Mouse (Mus musculus) lung, postnatal 0 days (tissue): ENCODE measurements around the gene Ppp2r5a. TPM values are rescaled to one million over a fixed set of nuclear protein-coding genes. Genes with fewer than 3 reads are reported as not detected.
A peak's percentile ranks its signal among the peaks of the same experiment; 100 is the strongest.

ENCODE experiments used
- ATAC-seq: fragments of 200-750 bp; cut with Nextera tagmentation; 2 replicates; pipeline ENCODE4 v1.8.0; 2017; ENCODE audit warnings: moderate library complexity
- DNase-seq: peaks from one replicate; pipeline ENCODE4 v3.0.0-alpha.2; 2016; ENCODE audit warnings: low spot score
- H3K27ac ChIP-seq: fragments of 300-500 bp; sonication (generic); 2 replicates; pipeline ENCODE4 v1.5.1; 2014; ENCODE audit warnings: antibody characterized with exemption, mild to moderate bottlenecking, low read length, mixed read lengths
- H3K27me3 ChIP-seq: fragments of 300-500 bp; sonication (generic); replicated peaks from 2 replicates; pipeline ENCODE4 v1.6.1; 2014; ENCODE audit warnings: low read length, mixed read lengths; ENCODE audit not compliant: insufficient read depth
- H3K36me3 ChIP-seq: fragments of 300-500 bp; sonication (generic); 2 replicates; pipeline ENCODE4 v1.6.1; 2014; ENCODE audit warnings: low read length, mixed read lengths; ENCODE audit not compliant: insufficient read depth
- H3K4me1 ChIP-seq: fragments of 300-500 bp; sonication (generic); 2 replicates; pipeline ENCODE4 v1.6.1; 2014; ENCODE audit warnings: antibody characterized with exemption, low read depth, low read length, mixed read lengths; ENCODE audit not compliant: insufficient read depth
- H3K4me2 ChIP-seq: fragments of 300-500 bp; sonication (generic); replicated peaks from 2 replicates; pipeline ENCODE4 v1.6.1; 2014; ENCODE audit warnings: low read depth, mild to moderate bottlenecking, low read length, moderate library complexity, mixed read lengths
- H3K4me3 ChIP-seq: fragments of 300-500 bp; sonication (generic); 2 replicates; pipeline ENCODE4 v1.5.1; 2014; ENCODE audit warnings: low read depth, low read length
- H3K9ac ChIP-seq: fragments of 300-500 bp; sonication (generic); replicated peaks from 2 replicates; pipeline ENCODE4 v1.6.1; 2014; ENCODE audit warnings: low read depth, mild to moderate bottlenecking
- H3K9me3 ChIP-seq: fragments of 300-500 bp; sonication (generic); 2 replicates; pipeline ENCODE4 v1.6.1; 2016; ENCODE audit warnings: low read length, mixed read lengths
- CTCF ChIP-seq: IDR thresholded peaks from 2 replicates; pipeline ENCODE4 v1.5.1; 2016; ENCODE audit warnings: antibody characterized with exemption, mild to moderate bottlenecking
- EP300 ChIP-seq: IDR thresholded peaks from 2 replicates; pipeline ENCODE4 v1.6.1; 2016; ENCODE audit warnings: antibody characterized with exemption, mild to moderate bottlenecking, control low read depth
- WGBS: fragments of 180-500 bp; shearing (Covaris S2); extraction: QIAGEN DNeasy Blood & Tissue Kit; methylation state at CpG from one replicate; pipeline ENCODE4 v1.1.7; 2014; 5-methylcytosine and 5-hydroxymethylcytosine counted together
- polyA plus RNA-seq: library from polyadenylated mRNA; unstranded; fragments of >200 nt; fragmentation: Nextera tagmentation; extraction: Ambion mirVana; gene quantifications from 2 replicates; pipeline ENCODE4 v1.2.1, GENCODE M21; 2015

Gene Ppp2r5a
- polyA plus RNA-seq, 1 experiment from 2014 or later: 51.5 TPM

- ATAC-seq: no peak
- Histone ChIP-seq H3K9me3 (no peaks in the 10 kb centered on the region), H3K4me2 (no peak overlapping the region), H3K27ac (no peak overlapping the region), H3K36me3 (no peaks in the 10 kb centered on the region), H3K27me3 (no peaks in the 10 kb centered on the region), H3K4me1 (no peaks in the 10 kb centered on the region), H3K4me3 (no peak overlapping the region), H3K9ac (no peak overlapping the region)
- 90% methylated on average over 3 of the region's 3 CpGs for WGBS
- TF ChIP-seq EP300: no peak
- no peak for DNase-seq
These were observed 22.2 kb downstream of the Ppp2r5a start for GRCm38 (mm10) chr1:191380843-191381242.

- no peak for TF ChIP-seq CTCF
- no peak for TF ChIP-seq EP300
- Histone ChIP-seq H3K9ac (no peak overlapping the region), H3K4me2 (no peak overlapping the region), H3K9me3 (no peaks in the 10 kb centered on the region), H3K36me3 (no peaks in the 10 kb centered on the region), H3K4me1 (no peaks in the 10 kb centered on the region), H3K4me3 (no peak overlapping the region), H3K27ac (no peak overlapping the region), H3K27me3 (no peaks in the 10 kb centered on the region)
- no peak for ATAC-seq
- no peak for DNase-seq
- 97% methylated on average over 2 of the region's 2 CpGs for WGBS
These were observed 25.0 kb downstream of the Ppp2r5a start for GRCm38 (mm10) chr1:191378080-191378479.

- no peaks in the 10 kb centered on the region for H3K36me3 ChIP-seq
- no peak for ATAC-seq
- H3K27ac ChIP-seq: no peak overlapping the region
- no peak overlapping the region for H3K9ac ChIP-seq
- TF ChIP-seq CTCF (no peak), EP300 (no peak)
- no peak overlapping the region for H3K4me3 ChIP-seq
- WGBS: 82% methylated on average over 5 of the region's 5 CpGs
- no peaks in the 10 kb centered on the region for H3K9me3 ChIP-seq
- no peaks in the 10 kb centered on the region for H3K27me3 ChIP-seq
- no peaks in the 10 kb centered on the region for H3K4me1 ChIP-seq
- no peak for DNase-seq
- no peak overlapping the region for H3K4me2 ChIP-seq
These were observed 27.5 kb downstream of the Ppp2r5a start for GRCm38 (mm10) chr1:191375644-191375998.

- H3K4me2 ChIP-seq: no peak overlapping the region
- 82% methylated on average over 10 of the region's 10 CpGs for WGBS
- H3K9ac ChIP-seq: no peak overlapping the region
- no peaks in the 10 kb centered on the region for H3K4me1 ChIP-seq
- H3K9me3 ChIP-seq: no peaks in the 10 kb centered on the region
- no peak for ATAC-seq
- H3K36me3 ChIP-seq: no peaks in the 10 kb centered on the region
- DNase-seq: no peak
- H3K27me3 ChIP-seq: no peaks in the 10 kb centered on the region
- no peak for TF ChIP-seq CTCF
- TF ChIP-seq EP300: no peak
- no peak overlapping the region for H3K4me3 ChIP-seq
- H3K27ac ChIP-seq: no peak overlapping the region
These were observed 28.0 kb downstream of the Ppp2r5a start for GRCm38 (mm10) chr1:191374993-191375643.

GRCm38 (mm10) chr1:191369140-191369539, 33.9 kb downstream of the Ppp2r5a start:
- Histone ChIP-seq H3K4me1 (no peaks in the 10 kb centered on the region), H3K9ac (no peak overlapping the region), H3K27me3 (no peaks in the 10 kb centered on the region), H3K27ac (no peak overlapping the region), H3K9me3 (no peaks in the 10 kb centered on the region), H3K4me3 (no peak overlapping the region), H3K4me2 (no peak overlapping the region), H3K36me3 (peaks cover 6% of the 10 kb centered on the region; the same call in 1 of the 2 replicates)
- TF ChIP-seq EP300 (no peak), CTCF (no peak)
- DNase-seq (no peak), ATAC-seq (no peak)

GRCm38 (mm10) chr1:191368193-191368592, 34.9 kb downstream of the Ppp2r5a start:
- no peak overlapping the region for H3K9ac ChIP-seq
- no peaks in the 10 kb centered on the region for H3K9me3 ChIP-seq
- ATAC-seq (no peak), DNase-seq (no peak)
- TF ChIP-seq CTCF (no peak), EP300 (no peak)
- H3K4me3 ChIP-seq: no peak overlapping the region
- WGBS: 81% methylated on average over 4 of the region's 4 CpGs
- no peaks in the 10 kb centered on the region for H3K27me3 ChIP-seq
- H3K27ac ChIP-seq: no peak overlapping the region
- no peak overlapping the region for H3K4me2 ChIP-seq
- H3K4me1 ChIP-seq: no peaks in the 10 kb centered on the region
- H3K36me3 ChIP-seq: peaks cover 9% of the 10 kb centered on the region; the same call in 1 of the 2 replicates

- Histone ChIP-seq H3K27ac (no peak overlapping the region), H3K4me1 (no peaks in the 10 kb centered on the region), H3K9ac (no peak overlapping the region), H3K27me3 (no peaks in the 10 kb centered on the region), H3K4me2 (no peak overlapping the region), H3K4me3 (no peak overlapping the region), H3K9me3 (no peaks in the 10 kb centered on the region), H3K36me3 (peaks cover 25% of the 10 kb centered on the region; the same call in 1 of the 2 replicates)
- DNase-seq (peak; percentile 49), ATAC-seq (no peak)
- peak; percentile 69 for TF ChIP-seq CTCF
- no peak for TF ChIP-seq EP300
- WGBS: 74% methylated on average over 4 of the region's 4 CpGs
These were observed 38.6 kb downstream of the Ppp2r5a start for GRCm38 (mm10) chr1:191364477-191364876.
